Mouse (Mus musculus) MEL (cell line): ENCODE measurements at regions not wholly inside any gene's neighbourhood (a gene's known extent, or its start where the extent isn't known, plus 50 kb on each side); places are given as distances from the start of the nearest gene placed in this dataset.

Experiments used
- DNase-seq: peaks from one replicate; pipeline ENCODE4 v3.0.0; 2011; ENCODE audit warnings: low read depth, low spot score
- H3K27ac ChIP-seq: 2 replicates; pipeline ENCODE4 v1.5.1; 2012; ENCODE audit warnings: low read depth, mild to moderate bottlenecking, control low read depth, low read length, moderate library complexity; ENCODE audit not compliant: control insufficient read depth
- H3K27me3 ChIP-seq, 2 experiments: fragments of 150-350 bp in 1 of 2; sonication (generic) in 1 of 2; 2 replicates each; pipeline ENCODE4 v1.6.1; 2012; ENCODE audit warnings: low read length in 2 of 2, mild to moderate bottlenecking in 2 of 2, improper control_type of control experiment in 1 of 2, moderate library complexity in 1 of 2; ENCODE audit not compliant: insufficient read depth in 2 of 2, control insufficient read depth in 1 of 2
- H3K36me3 ChIP-seq, 2 experiments: 2 replicates each; pipeline ENCODE4 v1.6.1; 2012 to 2014; ENCODE audit warnings: low read length in 2 of 2, improper control_type of control experiment in 1 of 2, inconsistent platforms in 1 of 2, mild to moderate bottlenecking in 1 of 2; ENCODE audit not compliant: insufficient read depth in 2 of 2, control insufficient read depth in 1 of 2
- H3K4me1 ChIP-seq, 2 experiments: fragments of 150-350 bp in 1 of 2; sonication (generic) in 1 of 2; 2 replicates each; pipeline ENCODE4 v1.6.1; 2012; ENCODE audit warnings: low read length in 2 of 2, improper control_type of control experiment in 1 of 2, mild to moderate bottlenecking in 1 of 2; ENCODE audit not compliant: insufficient read depth in 2 of 2, control insufficient read depth in 1 of 2
- H3K4me3 ChIP-seq, 2 experiments: fragments of 150-350 bp in 1 of 2; sonication (generic) in 1 of 2; 2 replicates each; pipeline ENCODE4 v1.5.1; 2012; ENCODE audit warnings: low read depth in 2 of 2, low read length in 2 of 2, mild to moderate bottlenecking in 2 of 2, moderate library complexity in 2 of 2, control low read depth in 1 of 2, improper control_type of control experiment in 1 of 2; ENCODE audit not compliant: control insufficient read depth in 1 of 2, insufficient read depth in 1 of 2
- H3K79me2 ChIP-seq: 2 replicates; pipeline ENCODE4 v1.6.1; 2012; ENCODE audit warnings: mild to moderate bottlenecking, low read length, moderate library complexity; ENCODE audit not compliant: control insufficient read depth, poor library complexity, insufficient read depth
- H3K9ac ChIP-seq: 2 replicates; pipeline ENCODE4 v1.6.1; 2012; ENCODE audit warnings: low read depth, mild to moderate bottlenecking, control low read depth, low read length, moderate library complexity; ENCODE audit not compliant: control insufficient read depth, poor library complexity, severe bottlenecking
- H3K9me3 ChIP-seq: fragments of 150-350 bp; sonication (generic); replicated peaks from 2 replicates; pipeline ENCODE4 v1.6.1; 2012; ENCODE audit warnings: mild to moderate bottlenecking, low read length, improper control_type of control experiment, moderate library complexity; ENCODE audit not compliant: insufficient read depth
- BHLHE40 ChIP-seq: IDR thresholded peaks from 2 replicates; pipeline ENCODE4 v1.6.1; 2012; ENCODE audit warnings: low read depth, mild to moderate bottlenecking, inconsistent platforms, low read length, improper control_type of control experiment, borderline replicate concordance
- CHD1 ChIP-seq: IDR thresholded peaks from 2 replicates; pipeline ENCODE4 v1.6.1; 2012; ENCODE audit warnings: low read depth, mild to moderate bottlenecking, inconsistent platforms, low read length, improper control_type of control experiment
- CHD2 ChIP-seq: IDR thresholded peaks from 2 replicates; pipeline ENCODE4 v1.6.1; 2011; ENCODE audit warnings: low read length, improper control_type of control experiment
- CTCF ChIP-seq, 3 experiments: IDR thresholded peaks in 2 of 3; conservative IDR thresholded peaks in 1 of 3; 2 replicates each; pipeline ENCODE4 v1.5.1; 2011 to 2012; ENCODE audit warnings: low read length in 3 of 3, low read depth in 2 of 3, mild to moderate bottlenecking in 2 of 3, improper control_type of control experiment in 1 of 3, inconsistent platforms in 1 of 3, mixed read lengths in 1 of 3, moderate library complexity in 1 of 3; ENCODE audit not compliant: control insufficient read depth in 1 of 3, insufficient read depth in 1 of 3, poor library complexity in 1 of 3, severe bottlenecking in 1 of 3
- ETS1 ChIP-seq: IDR thresholded peaks from 2 replicates; pipeline ENCODE4 v1.6.1; 2012; ENCODE audit warnings: low read depth, mild to moderate bottlenecking, inconsistent platforms, low read length, improper control_type of control experiment, moderate library complexity
- GABPA ChIP-seq: IDR thresholded peaks from 2 replicates; pipeline ENCODE4 v1.6.1; 2012; ENCODE audit warnings: low read depth, mild to moderate bottlenecking, inconsistent platforms, low read length, improper control_type of control experiment, moderate library complexity
- HCFC1 ChIP-seq: IDR thresholded peaks from 2 replicates; pipeline ENCODE4 v1.6.1; 2012; ENCODE audit warnings: low read depth, mild to moderate bottlenecking, inconsistent platforms, low read length, improper control_type of control experiment, moderate library complexity
- JUND ChIP-seq: IDR thresholded peaks from 2 replicates; pipeline ENCODE4 v1.6.1; 2011; ENCODE audit warnings: low read depth, mild to moderate bottlenecking, improper control_type of control experiment, low read length
- KAT2A ChIP-seq: conservative IDR thresholded peaks from 2 replicates; pipeline ENCODE4 v1.6.1; 2012; ENCODE audit warnings: low read depth, low read length, improper control_type of control experiment, inconsistent platforms
- MAX ChIP-seq: IDR thresholded peaks from 2 replicates; pipeline ENCODE4 v1.6.1; 2011; ENCODE audit warnings: low read length, improper control_type of control experiment
- MEF2A ChIP-seq: IDR thresholded peaks from 2 replicates; pipeline ENCODE4 v1.6.1; 2014; ENCODE audit warnings: low read depth, mild to moderate bottlenecking, inconsistent platforms, low read length, improper control_type of control experiment; ENCODE audit not compliant: poor library complexity, insufficient replicate concordance, severe bottlenecking; ENCODE audit errors: extremely low read depth
- MXI1 ChIP-seq: IDR thresholded peaks from 2 replicates; pipeline ENCODE4 v1.6.1; 2011; ENCODE audit warnings: mild to moderate bottlenecking, low read depth, low read length, improper control_type of control experiment
- MYC ChIP-seq: IDR thresholded peaks from 2 replicates; pipeline ENCODE4 v1.6.1; 2011; ENCODE audit warnings: low read depth, mild to moderate bottlenecking, low read length, improper control_type of control experiment, moderate library complexity
- NELFE ChIP-seq: IDR thresholded peaks from 2 replicates; pipeline ENCODE4 v1.6.1; 2011; ENCODE audit warnings: low read depth, low read length, improper control_type of control experiment
- POLR2AphosphoS2 ChIP-seq: IDR thresholded peaks from 2 replicates; pipeline ENCODE4 v1.6.1; 2011; ENCODE audit warnings: low read length, improper control_type of control experiment
- POLR2AphosphoS5 ChIP-seq: IDR thresholded peaks from 2 replicates; pipeline ENCODE4 v1.6.1; 2012; ENCODE audit warnings: low read depth, borderline replicate concordance, mild to moderate bottlenecking, inconsistent platforms, low read length, moderate library complexity, mixed read lengths
- SIN3A ChIP-seq: IDR thresholded peaks from 2 replicates; pipeline ENCODE4 v1.6.1; 2012; ENCODE audit warnings: low read length, improper control_type of control experiment, inconsistent platforms
- TAL1 ChIP-seq: IDR thresholded peaks from 2 replicates; pipeline ENCODE4 v1.6.1; 2012; ENCODE audit warnings: mild to moderate bottlenecking, inconsistent platforms, low read length, moderate library complexity, mixed read lengths
- TBP ChIP-seq: IDR thresholded peaks from 2 replicates; pipeline ENCODE4 v1.8.0; 2011; ENCODE audit warnings: low read depth, low read length, improper control_type of control experiment
- TCF12 ChIP-seq: IDR thresholded peaks from 2 replicates; pipeline ENCODE4 v1.6.1; 2014; ENCODE audit warnings: low read depth, mild to moderate bottlenecking, inconsistent platforms, low read length, improper control_type of control experiment, moderate library complexity
- UBTF ChIP-seq: IDR thresholded peaks from 2 replicates; pipeline ENCODE4 v1.6.1; 2012; ENCODE audit warnings: low read depth, mild to moderate bottlenecking, inconsistent platforms, low read length, improper control_type of control experiment, moderate library complexity, borderline replicate concordance; ENCODE audit not compliant: insufficient read depth
- ZC3H11A ChIP-seq: IDR thresholded peaks from 2 replicates; pipeline ENCODE4 v1.6.1; 2012; ENCODE audit warnings: low read depth, mild to moderate bottlenecking, inconsistent platforms, low read length, improper control_type of control experiment

DNA sequence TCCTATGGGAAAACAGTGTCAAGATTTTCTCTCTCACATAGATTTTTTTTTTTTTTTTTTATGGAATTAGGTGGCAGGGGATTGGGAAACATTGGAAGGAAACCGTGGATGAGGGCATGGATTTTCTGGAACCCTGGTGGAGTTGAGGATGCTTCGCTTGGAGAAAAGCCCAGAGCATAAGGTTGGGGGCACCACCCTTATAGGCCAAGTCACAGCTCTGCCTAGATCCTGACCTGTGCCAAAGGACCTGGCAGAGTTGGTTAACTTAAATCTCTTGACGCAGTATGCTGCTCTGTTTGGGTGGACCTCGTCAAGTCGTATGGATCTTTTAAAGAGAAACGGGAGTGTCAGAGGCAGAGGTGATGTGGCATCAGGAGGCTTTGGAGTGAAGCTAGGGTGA lies 130.1 kb downstream of the 9530068E07Rik start:
- H3K4me1 ChIP-seq, result no peaks in the 10 kb centered on the region

DNA sequence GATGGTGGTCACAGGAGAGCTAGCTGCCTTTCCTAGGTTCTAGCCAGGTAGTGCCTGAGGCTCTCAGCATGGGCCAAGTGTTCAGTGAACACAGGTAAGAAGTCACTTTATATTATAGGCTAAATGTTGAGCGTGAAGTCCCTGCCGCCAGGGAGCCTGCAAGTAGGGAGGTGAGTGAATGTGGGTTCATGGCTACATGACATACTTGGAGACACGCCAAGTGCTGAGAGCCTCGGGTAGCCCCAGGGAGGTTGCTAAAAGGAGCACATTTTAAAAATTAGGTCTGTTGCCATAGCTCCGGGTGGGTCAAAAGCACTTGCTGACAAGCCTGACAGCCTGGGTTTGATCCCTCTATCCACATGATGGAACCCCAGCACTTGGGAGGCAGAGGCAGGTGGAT lies 137.2 kb downstream of the 9530068E07Rik start:
- no peak for TF ChIP-seq ETS1
- TF ChIP-seq POLR2AphosphoS5, result no peak
- TF ChIP-seq TCF12, result no peak
- TF ChIP-seq POLR2AphosphoS2, result no peak
- Histone ChIP-seq H3K4me1 (no peaks in the 10 kb centered on the region), H3K27me3 (no peaks in the 10 kb centered on the region; a peak in 1 of 4 replicates), H3K9ac (no peak overlapping the region), H3K4me3 (no peak overlapping the region), H3K27ac (no peak overlapping the region), H3K9me3 (no peaks in the 10 kb centered on the region), H3K79me2 (no peaks in the 10 kb centered on the region), H3K36me3 (no peaks in the 10 kb centered on the region)
- no peak for DNase-seq

More for the DNA sequence above, 130.1 kb downstream of the 9530068E07Rik start:
- Histone ChIP-seq H3K27me3 (no peaks in the 10 kb centered on the region), H3K36me3 (no peaks in the 10 kb centered on the region), H3K9ac (no peak overlapping the region), H3K4me3 (no peak overlapping the region), H3K27ac (no peak overlapping the region), H3K79me2 (no peaks in the 10 kb centered on the region), H3K9me3 (no peaks in the 10 kb centered on the region)
- no peak for TF ChIP-seq JUND
- TF ChIP-seq ZC3H11A, result no peak
- TF ChIP-seq BHLHE40, result no peak
- TF ChIP-seq TAL1, result no peak
- TF ChIP-seq TCF12, result no peak
- no peak for TF ChIP-seq MAX
- TF ChIP-seq KAT2A, result no peak
- TF ChIP-seq CHD1, result no peak
- no peak for TF ChIP-seq HCFC1
- no peak for TF ChIP-seq MEF2A
- TF ChIP-seq TBP, result no peak
- no peak for TF ChIP-seq UBTF
- TF ChIP-seq MXI1, result no peak
- DNase-seq, result no peak

DNA sequence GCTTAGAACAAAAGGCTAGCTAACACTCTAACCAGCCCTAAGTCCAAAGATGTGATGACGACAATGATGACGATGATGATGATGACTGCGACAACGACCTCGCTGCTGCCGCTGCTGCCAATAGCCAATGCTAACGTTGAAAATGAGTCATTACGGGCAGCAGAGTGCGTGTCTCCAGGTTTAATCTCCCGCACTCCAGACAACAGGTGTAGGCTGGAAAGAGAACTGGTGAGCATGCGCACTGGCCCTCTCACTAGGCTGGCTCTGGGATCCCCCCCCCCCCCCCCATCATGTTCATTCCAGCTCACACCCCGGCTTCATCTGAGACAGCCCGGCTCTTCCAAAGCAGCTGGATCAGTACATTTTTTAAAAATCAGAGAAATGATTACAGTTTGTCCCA lies 138.4 kb downstream of the 9530068E07Rik start:
- Histone ChIP-seq H3K27me3 (no peaks in the 10 kb centered on the region; a peak in 1 of 4 replicates), H3K79me2 (no peaks in the 10 kb centered on the region)

More for the DNA sequence above, 138.4 kb downstream of the 9530068E07Rik start:
- DNase-seq, result no peak
- no peak overlapping the region for H3K9ac ChIP-seq
- no peak overlapping the region for H3K4me3 ChIP-seq
- no peaks in the 10 kb centered on the region for H3K9me3 ChIP-seq
- no peak overlapping the region for H3K27ac ChIP-seq
- H3K36me3 ChIP-seq, result no peaks in the 10 kb centered on the region
- no peak for TF ChIP-seq BHLHE40
- no peak for TF ChIP-seq CHD1
- no peak for TF ChIP-seq POLR2AphosphoS2
- no peak for TF ChIP-seq POLR2AphosphoS5
- TF ChIP-seq SIN3A, result no peak
- no peak for TF ChIP-seq CHD2
- no peak for TF ChIP-seq NELFE
- TF ChIP-seq MYC, result no peak
- TF ChIP-seq CTCF (IDR thresholded peaks at IDR 0.05 in 2 of 3, conservative IDR thresholded peaks at IDR 0.05 in 1 of 3; ENCODE audit: control insufficient read depth in 1 of 3, insufficient read depth in 1 of 3, low read depth in 2 of 3, low read length in 3 of 3, poor library complexity in 1 of 3, severe bottlenecking in 1 of 3), result no peak
- no peak for TF ChIP-seq GABPA
- no peak for TF ChIP-seq MAX
- H3K4me1 ChIP-seq, result no peaks in the 10 kb centered on the region
